Mouse (Mus musculus): ENCODE data around the gene Jph3. TPM values are rescaled to one million over a fixed set of nuclear protein-coding genes. Genes with fewer than 3 reads are reported as not detected.

The Jph3 gene
- 122 and 135 TPM in 2 replicates for polyA plus RNA-seq (2015; fragmentation: Nextera tagmentation; extraction: Ambion mirVana)

DNA sequence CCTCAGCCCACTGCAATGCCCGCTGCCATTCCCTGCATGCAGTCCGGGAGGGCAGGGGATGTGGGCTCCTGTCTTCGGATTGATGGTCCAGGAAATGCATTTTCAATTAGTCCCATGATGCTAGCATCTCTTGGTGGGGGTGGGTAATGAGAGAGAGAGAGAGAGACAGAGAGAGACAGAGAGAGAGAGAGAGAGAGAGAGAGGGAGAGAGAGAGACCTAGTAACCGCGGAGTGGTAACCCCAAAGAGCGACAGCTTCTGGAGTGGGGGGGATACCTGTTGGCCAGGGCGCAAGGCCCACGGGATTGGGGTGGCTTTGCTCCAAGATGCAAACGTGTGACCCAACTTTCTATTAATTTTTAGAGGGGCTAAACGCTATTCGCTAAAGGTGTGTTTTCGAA is at the start of gene Jph3:
Jph3 (plus strand) TSS at position 301 of the 400 bp plus-strand sequence.

DNA sequence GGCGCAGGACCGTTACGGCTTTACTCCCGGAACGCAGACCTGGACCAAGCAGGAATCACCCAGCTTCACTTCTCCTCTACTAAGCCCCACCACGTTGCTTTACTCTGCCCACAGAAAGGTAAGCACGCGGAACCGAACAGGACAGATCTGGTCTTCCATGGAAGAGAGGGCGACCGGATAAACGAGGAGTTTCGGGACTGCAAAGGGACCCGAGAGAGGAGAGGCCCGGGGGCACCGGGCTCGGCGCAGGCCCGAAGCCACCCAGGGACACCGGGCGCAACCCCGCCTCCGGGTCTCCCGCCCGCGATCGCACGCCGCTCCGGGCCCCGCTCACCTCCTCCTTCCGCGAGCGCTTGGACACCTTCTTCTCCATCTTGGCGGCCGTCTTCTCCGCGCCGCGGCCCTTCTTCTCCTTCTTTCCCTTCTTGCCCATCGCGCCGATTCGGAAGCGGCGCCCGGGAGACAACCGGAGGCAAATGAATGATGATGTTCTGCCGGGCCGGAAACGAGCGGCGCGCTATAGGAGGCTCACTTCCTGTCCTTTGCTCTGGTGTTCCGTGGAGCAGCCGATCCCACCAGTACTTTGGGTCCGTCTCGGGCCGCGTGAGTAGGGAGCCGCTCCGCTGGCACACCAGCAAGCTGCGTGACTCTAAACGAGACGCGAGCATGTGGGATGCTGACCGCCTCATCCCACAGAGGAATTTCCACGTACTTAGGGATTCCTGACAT is 99.8 kb downstream of the Jph3 start, which contains the start of gene Klhdc4:
Klhdc4 (minus strand) TSS at position 522 of the 729 bp plus-strand sequence.

Other genes starting within 250 kb of the Jph3 start
- not detected in 2 replicates for gene 1700018B08Rik, start 185.3 kb upstream of the Jph3 start, polyA plus RNA-seq (2015; fragmentation: Nextera tagmentation; extraction: Ambion mirVana)
- 48.6 and 49.7 TPM in 2 replicates for gene Fbxo31, start 150.8 kb upstream of the Jph3 start, polyA plus RNA-seq (2015; fragmentation: Nextera tagmentation; extraction: Ambion mirVana)
- 335 and 340 TPM in 2 replicates for gene Map1lc3b, start 139.3 kb upstream of the Jph3 start, polyA plus RNA-seq (2015; fragmentation: Nextera tagmentation; extraction: Ambion mirVana)
- gene Zcchc14, start 76.7 kb upstream of the Jph3 start, polyA plus RNA-seq (2015; fragmentation: Nextera tagmentation; extraction: Ambion mirVana) = 12.1 and 15.1 TPM in 2 replicates
- gene Klhdc4, start 99.9 kb downstream of the Jph3 start, polyA plus RNA-seq (2015; fragmentation: Nextera tagmentation; extraction: Ambion mirVana) = 27.7 and 36.6 TPM in 2 replicates
- gene Slc7a5, start 178.1 kb downstream of the Jph3 start, polyA plus RNA-seq (2015; fragmentation: Nextera tagmentation; extraction: Ambion mirVana) = 49.4 and 57.1 TPM in 2 replicates
- 0.18 and 0.43 TPM in 2 replicates for gene Car5a, start 215.3 kb downstream of the Jph3 start, polyA plus RNA-seq (2015; fragmentation: Nextera tagmentation; extraction: Ambion mirVana)
- 21.7 and 26.2 TPM in 2 replicates for gene Banp, start 220.1 kb downstream of the Jph3 start, polyA plus RNA-seq (2015; fragmentation: Nextera tagmentation; extraction: Ambion mirVana)

All from neural tube, postnatal 0 days (tissue).